Mouse (Mus musculus): ENCODE measurements around the gene Arhgap10. TPM values are rescaled to one million over a fixed set of nuclear protein-coding genes. Genes with fewer than 3 reads are reported as not detected.

Gene Arhgap10
- total and polyA plus RNA-seq, 2 experiments from 2014 or later: 2.3 to 5.4 TPM

DNA sequence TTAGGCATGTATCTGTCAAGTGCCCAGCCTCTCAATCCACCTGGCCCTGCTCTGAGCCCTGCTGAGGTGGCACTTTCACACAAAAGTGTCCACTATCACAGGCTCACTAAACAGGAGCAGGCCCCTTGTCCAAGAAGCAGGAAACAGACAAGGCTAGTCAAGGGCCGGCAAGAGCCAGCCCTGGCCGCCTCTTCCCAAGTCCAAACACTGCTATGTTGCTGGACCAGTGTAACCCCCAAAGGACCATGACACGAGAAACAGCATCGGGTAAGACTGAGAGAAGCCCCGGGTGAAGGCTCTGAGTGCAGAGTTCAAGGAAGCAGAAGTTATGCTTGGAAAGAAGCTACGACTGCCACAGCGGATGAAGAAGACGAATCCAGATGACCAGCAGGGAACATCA, 16.6 kb downstream of the Arhgap10 start:
- no peak overlapping the region for H3K4me2 ChIP-seq (ENCODE audit: low read depth, low read length, poor library complexity, severe bottlenecking)
- H3K27me3 ChIP-seq (ENCODE audit: insufficient read depth, low read length): no peaks in the 10 kb centered on the region
- WGBS: 90% methylated on average over 8 of the region's 8 CpGs
- DNase-seq (ENCODE audit: low spot score): no peak
- TF ChIP-seq CTCF (IDR thresholded peaks at IDR 0.05): no peak
- no peak overlapping the region for H3K9ac ChIP-seq (replicated peaks; ENCODE audit: low read length, poor library complexity, severe bottlenecking)
- H3K4me3 ChIP-seq (ENCODE audit: low read depth, low read length): no peak overlapping the region
- H3K27ac ChIP-seq (ENCODE audit: low read depth, low read length): no peak overlapping the region
- no peaks in the 10 kb centered on the region for H3K36me3 ChIP-seq (ENCODE audit: insufficient read depth, low read length)
- H3K4me1 ChIP-seq (ENCODE audit: insufficient read depth, low read length): no peaks in the 10 kb centered on the region
- no peaks in the 10 kb centered on the region for H3K9me3 ChIP-seq (ENCODE audit: low read length)
- ATAC-seq (ENCODE audit: low FRiP score): no peak

DNA sequence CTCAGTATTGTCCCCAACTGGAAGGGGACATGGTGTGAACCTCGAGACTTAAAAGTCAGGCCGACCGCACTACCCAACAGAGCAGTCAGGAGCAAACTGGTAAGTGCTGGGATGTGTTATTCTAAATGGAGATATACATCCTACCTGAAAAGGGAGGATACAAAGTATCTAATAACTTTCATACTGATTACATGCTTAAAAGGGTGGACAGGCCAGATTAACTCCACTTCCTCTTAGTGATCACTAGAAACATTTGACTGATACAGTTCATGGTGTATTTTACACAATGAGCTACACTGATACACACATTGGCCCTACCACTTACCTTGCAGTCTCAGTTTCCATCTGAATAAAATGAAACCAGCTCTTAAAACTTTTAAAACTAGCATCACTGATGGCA, 17.5 kb downstream of the Arhgap10 start:
- WGBS: 100% methylated on average over 3 of the region's 3 CpGs
- Histone ChIP-seq H3K9me3 (ENCODE audit: low read length) (no peaks in the 10 kb centered on the region), H3K9ac (replicated peaks; ENCODE audit: low read length, poor library complexity, severe bottlenecking) (no peak overlapping the region), H3K4me2 (ENCODE audit: low read depth, low read length, poor library complexity, severe bottlenecking) (no peak overlapping the region), H3K36me3 (ENCODE audit: insufficient read depth, low read length) (no peaks in the 10 kb centered on the region), H3K27ac (ENCODE audit: low read depth, low read length) (no peak overlapping the region), H3K4me1 (ENCODE audit: insufficient read depth, low read length) (no peaks in the 10 kb centered on the region), H3K27me3 (ENCODE audit: insufficient read depth, low read length) (no peaks in the 10 kb centered on the region), H3K4me3 (ENCODE audit: low read depth, low read length) (no peak overlapping the region)
- no peak for TF ChIP-seq CTCF (IDR thresholded peaks at IDR 0.05)
- no peak for DNase-seq (ENCODE audit: low spot score)
- no peak for ATAC-seq (ENCODE audit: low FRiP score)

DNA sequence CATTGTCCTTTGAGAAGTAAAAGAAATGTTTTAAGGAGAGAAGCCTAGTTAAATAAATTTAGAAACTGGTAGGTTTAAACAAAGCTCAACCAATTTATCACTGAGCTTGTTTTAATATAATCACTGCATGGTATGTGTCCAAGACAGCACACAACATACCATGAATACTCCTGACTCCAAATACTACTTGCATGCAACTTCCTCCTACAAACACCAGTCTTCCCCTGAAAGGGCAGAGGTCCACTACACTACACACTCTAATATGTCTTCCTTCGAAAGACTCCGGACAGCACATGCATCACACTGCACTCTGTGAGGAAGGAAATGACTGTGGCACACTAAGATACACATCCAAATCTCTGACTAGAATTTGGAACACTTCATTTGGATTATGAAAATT, 20.3 kb downstream of the Arhgap10 start:
- WGBS: 84% methylated on average over 2 of the region's 2 CpGs
- ATAC-seq (ENCODE audit: low FRiP score): no peak
- H3K27ac ChIP-seq (ENCODE audit: low read depth, low read length): no peak overlapping the region
- no peak overlapping the region for H3K9ac ChIP-seq (replicated peaks; ENCODE audit: low read length, poor library complexity, severe bottlenecking)
- no peak for DNase-seq (ENCODE audit: low spot score)
- H3K27me3 ChIP-seq (ENCODE audit: insufficient read depth, low read length): no peaks in the 10 kb centered on the region
- H3K9me3 ChIP-seq (ENCODE audit: low read length): no peaks in the 10 kb centered on the region
- TF ChIP-seq CTCF (IDR thresholded peaks at IDR 0.05): no peak
- H3K4me1 ChIP-seq (ENCODE audit: insufficient read depth, low read length): no peaks in the 10 kb centered on the region
- H3K36me3 ChIP-seq (ENCODE audit: insufficient read depth, low read length): no peaks in the 10 kb centered on the region
- no peak overlapping the region for H3K4me2 ChIP-seq (ENCODE audit: low read depth, low read length, poor library complexity, severe bottlenecking)
- H3K4me3 ChIP-seq (ENCODE audit: low read depth, low read length): no peak overlapping the region

DNA sequence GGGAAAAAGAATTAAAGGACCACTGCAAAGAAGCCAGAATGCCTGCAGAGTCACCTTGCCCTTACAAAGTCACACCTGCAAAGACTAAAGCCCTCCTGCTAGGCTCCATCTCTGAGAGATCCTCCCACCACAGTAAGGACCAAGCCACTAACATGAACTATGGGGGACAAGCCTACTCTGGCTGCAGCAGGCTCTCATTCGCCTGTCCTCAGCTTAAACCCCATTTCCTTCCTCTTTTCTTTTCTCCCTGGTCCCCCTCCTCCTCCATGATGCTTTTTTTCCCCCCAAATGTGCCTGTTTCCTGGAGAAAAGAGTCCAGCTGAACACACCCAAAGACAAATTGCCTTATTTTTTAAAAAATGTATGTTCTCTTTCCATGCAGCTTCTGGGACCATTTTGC, 21.5 kb downstream of the Arhgap10 start:
- TF ChIP-seq CTCF (IDR thresholded peaks at IDR 0.05): no peak
- Histone ChIP-seq H3K9ac (replicated peaks; ENCODE audit: low read length, poor library complexity, severe bottlenecking) (no peak overlapping the region), H3K9me3 (ENCODE audit: low read length) (no peaks in the 10 kb centered on the region), H3K27me3 (ENCODE audit: insufficient read depth, low read length) (no peaks in the 10 kb centered on the region), H3K4me1 (ENCODE audit: insufficient read depth, low read length) (no peaks in the 10 kb centered on the region), H3K4me3 (ENCODE audit: low read depth, low read length) (no peak overlapping the region), H3K36me3 (ENCODE audit: insufficient read depth, low read length) (no peaks in the 10 kb centered on the region), H3K27ac (ENCODE audit: low read depth, low read length) (no peak overlapping the region), H3K4me2 (ENCODE audit: low read depth, low read length, poor library complexity, severe bottlenecking) (no peak overlapping the region)
- ATAC-seq (ENCODE audit: low FRiP score): no peak
- no peak for DNase-seq (ENCODE audit: low spot score)
- WGBS: 75% methylated on average over 1 of the region's 1 CpGs

DNA sequence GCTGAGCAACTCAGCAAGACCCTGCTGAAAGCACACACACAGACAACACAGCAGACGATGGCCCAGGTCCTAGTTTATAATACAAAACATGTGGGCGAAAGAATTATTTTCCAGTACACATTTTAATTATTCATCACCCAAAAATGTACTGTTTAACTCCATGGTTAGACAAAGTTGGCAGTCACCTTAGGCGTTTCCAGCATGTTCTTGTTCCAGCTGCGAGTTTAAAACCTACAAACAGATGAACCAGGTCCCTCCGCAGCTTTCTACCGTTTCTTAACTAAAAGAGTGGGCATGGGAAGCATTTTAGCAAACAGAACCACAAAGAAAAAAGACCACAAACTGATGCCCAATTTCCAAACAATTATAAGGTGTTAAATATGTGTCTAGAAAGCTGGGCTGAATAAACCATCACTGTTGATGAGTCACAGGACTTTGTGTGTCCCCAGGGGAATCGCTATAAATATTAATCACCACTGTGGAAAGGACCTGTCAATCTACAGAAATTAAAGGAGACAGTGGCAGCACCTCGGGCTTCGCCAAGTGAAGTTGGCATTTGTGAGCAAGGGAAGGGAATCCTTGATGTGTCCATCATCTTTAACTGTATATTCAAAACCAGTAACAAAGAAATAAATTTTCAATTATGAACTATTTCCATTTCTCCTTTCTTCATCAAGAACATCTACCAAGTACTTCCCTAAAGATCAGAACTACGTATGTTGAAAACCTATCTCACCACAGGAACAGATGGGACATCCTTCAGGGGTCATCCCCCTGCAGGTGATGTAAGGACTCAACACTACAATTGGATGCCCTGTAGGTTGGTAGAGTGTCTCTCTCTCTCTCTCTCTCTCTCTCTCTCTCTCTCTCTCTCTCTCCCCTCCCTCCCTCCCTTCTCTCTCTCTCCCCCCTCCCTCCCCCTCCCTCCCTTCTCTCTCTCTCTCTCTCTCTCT, 23.1 kb downstream of the Arhgap10 start:
- ATAC-seq (ENCODE audit: low FRiP score): no peak
- TF ChIP-seq CTCF (IDR thresholded peaks at IDR 0.05): no peak

DNA sequence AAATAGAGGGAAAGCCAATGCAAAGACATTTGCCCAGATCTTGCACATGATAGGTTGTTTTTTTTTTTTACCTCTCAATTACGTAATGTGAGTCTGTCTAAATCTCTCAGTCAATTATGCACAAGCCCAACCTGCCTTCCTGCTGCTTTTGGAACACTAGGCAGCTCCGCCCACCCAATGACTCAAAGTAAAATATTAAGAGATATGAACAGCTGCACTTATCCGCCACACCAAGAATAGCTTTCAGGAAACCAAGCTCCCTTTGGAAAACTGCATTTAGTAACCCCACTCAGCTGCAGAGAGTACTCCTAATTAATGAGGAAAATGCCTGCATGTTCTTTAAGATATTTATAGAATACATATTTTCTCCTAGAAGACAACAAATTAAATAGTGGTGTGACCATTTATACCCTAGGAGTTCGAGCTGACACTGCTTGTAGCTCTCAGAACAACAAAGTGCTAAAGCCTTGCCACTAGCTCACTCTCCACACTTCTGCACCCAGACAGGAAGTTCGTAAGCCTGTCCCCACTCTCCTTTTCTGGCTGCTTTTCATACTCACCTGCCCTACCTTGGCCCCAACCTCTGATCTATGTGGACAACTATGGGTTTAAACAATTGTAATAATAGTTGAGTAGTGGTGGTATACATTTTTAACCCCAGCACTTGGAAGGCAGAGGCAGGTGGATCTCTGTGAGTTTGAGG, 25.2 kb downstream of the Arhgap10 start:
- H3K9ac ChIP-seq (replicated peaks; ENCODE audit: low read length, poor library complexity, severe bottlenecking): no peak overlapping the region
- no peak for TF ChIP-seq CTCF (IDR thresholded peaks at IDR 0.05)
- H3K4me2 ChIP-seq (ENCODE audit: low read depth, low read length, poor library complexity, severe bottlenecking): no peak overlapping the region
- peaks cover 2% of the 10 kb centered on the region; the same call in 1 of the 2 replicates for H3K4me1 ChIP-seq (ENCODE audit: insufficient read depth, low read length)
- ATAC-seq (ENCODE audit: low FRiP score) (no peak), DNase-seq (ENCODE audit: low spot score) (no peak)
- H3K27ac ChIP-seq (ENCODE audit: low read depth, low read length): no peak overlapping the region
- no peak overlapping the region for H3K4me3 ChIP-seq (ENCODE audit: low read depth, low read length)
- no peaks in the 10 kb centered on the region for H3K27me3 ChIP-seq (ENCODE audit: insufficient read depth, low read length)
- H3K9me3 ChIP-seq (ENCODE audit: low read length): no peaks in the 10 kb centered on the region
- H3K36me3 ChIP-seq (ENCODE audit: insufficient read depth, low read length): no peaks in the 10 kb centered on the region
- 88% methylated on average over 5 of the region's 5 CpGs for WGBS

More for the DNA sequence above, 23.1 kb downstream of the Arhgap10 start:
- Histone ChIP-seq H3K36me3 (ENCODE audit: insufficient read depth, low read length) (no peaks in the 10 kb centered on the region), H3K4me1 (ENCODE audit: insufficient read depth, low read length) (peaks cover 2% of the 10 kb centered on the region; the same call in 1 of the 2 replicates), H3K9me3 (ENCODE audit: low read length) (no peaks in the 10 kb centered on the region), H3K4me2 (ENCODE audit: low read depth, low read length, poor library complexity, severe bottlenecking) (no peak overlapping the region), H3K9ac (replicated peaks; ENCODE audit: low read length, poor library complexity, severe bottlenecking) (no peak overlapping the region), H3K27me3 (ENCODE audit: insufficient read depth, low read length) (no peaks in the 10 kb centered on the region), H3K27ac (ENCODE audit: low read depth, low read length) (no peak overlapping the region), H3K4me3 (ENCODE audit: low read depth, low read length) (no peak overlapping the region)
- DNase-seq (ENCODE audit: low spot score): no peak
- WGBS: 69% methylated on average over 10 of the region's 10 CpGs
